Mouse (Mus musculus) T-helper 17 cell (primary cell): Measurements from ENCODE around the gene 2610021A01Rik.
"Not testable (repeated sequence)": the region's sequence is repeated elsewhere in the genome, so short reads cannot be mapped to it uniquely, and the experiment has no call there.

Source experiments
- in situ Hi-C, 2 experiments: fragments of 300-600 bp; cut with MboI, MseI; formaldehyde crosslinking; loops; 1 replicate in 1 of 2; 2 replicates in 1 of 2; pipeline ENCODE4 v1.15.1; 2025; ENCODE audit warnings: high pct_unique_total_duplicates in 2 of 2

2610021A01Rik gene

DNA sequence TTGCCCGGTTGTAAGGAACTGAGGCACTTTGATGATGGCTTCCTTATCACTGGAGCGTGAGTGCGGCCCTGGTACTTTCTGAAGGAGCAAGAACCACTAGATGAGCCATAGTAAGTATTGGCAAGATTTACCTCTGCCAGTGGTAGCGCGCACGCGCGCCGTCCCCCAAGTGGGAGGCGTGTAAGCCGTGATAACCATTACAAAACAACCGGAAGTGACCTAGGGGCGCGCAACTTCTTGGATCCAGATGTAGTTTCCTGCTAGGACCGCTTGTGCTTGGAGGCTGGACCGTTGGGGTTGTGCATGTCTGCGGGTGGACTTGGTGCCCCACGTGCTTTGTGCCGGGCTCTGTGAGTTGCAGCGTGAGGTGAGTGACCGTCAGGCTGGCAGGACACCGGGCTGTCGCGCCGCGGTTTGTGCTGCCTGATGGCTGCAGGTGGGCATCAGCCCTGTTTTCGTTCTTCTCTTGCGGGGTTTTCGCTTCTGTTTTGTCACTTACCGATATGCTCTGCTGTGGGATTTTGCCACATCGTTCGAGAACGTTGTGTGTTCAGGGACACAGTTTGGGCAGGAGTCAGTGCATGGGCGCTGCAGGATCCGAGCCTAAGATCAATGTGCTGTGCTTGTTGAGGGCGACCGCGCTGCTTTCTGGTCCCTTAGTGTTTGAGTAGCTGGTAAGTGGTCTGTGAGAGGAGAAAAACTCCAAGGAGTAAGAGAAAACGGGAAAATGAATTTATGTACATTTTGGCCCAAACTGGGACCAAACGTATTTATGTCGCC is at the start of gene 2610021A01Rik:
TSS of gene 2610021A01Rik (plus strand) at position 197 of the 780 bp plus-strand sequence.
- in situ Hi-C loops, result loop anchor here (10.0 kb wide), 2 partner anchors 104 to 906 kb away; partner anchors contain the start of genes AW146154 (in 1 of the 2), Gm20449 (in 1 of the 2) and Zfp141 (in 1 of the 2)

DNA sequence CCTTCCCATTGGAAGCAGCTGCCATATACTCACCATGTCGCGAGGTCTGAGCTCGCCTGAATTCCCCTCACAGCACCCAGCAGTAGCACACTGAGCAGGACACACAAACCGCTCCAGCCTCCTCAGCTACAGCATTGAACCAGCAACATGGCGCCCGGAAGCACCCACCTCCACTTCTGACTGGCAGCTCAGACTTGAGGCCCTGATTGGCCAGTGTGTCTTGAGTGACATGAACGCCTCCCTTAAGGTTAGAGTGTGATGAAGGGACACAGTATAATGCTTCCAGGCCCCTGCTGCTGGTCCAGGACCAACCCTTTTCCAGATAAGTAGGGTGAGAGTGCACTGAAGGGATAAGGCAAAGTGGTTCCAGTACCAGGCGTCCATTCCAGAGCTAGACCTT is 38.3 kb upstream of the 2610021A01Rik start:
- in situ Hi-C loops, result no loop called here

- in situ Hi-C loops, result loop anchor here in 1 of 2 experiments (10.0 kb wide), 1 partner anchor 171 kb away; no protein-coding TSS in a partner anchor
These were observed 25.5 kb upstream of the 2610021A01Rik start, which contains the start of gene Gm6871 for GRCm38 (mm10) chr7:41573562-41573961. Gene Gm6871, minus strand, starts transcription at chr7:41573662.

- in situ Hi-C loops, result loop anchor here in 1 of 2 experiments (10.0 kb wide), 1 partner anchor 167 kb away; no protein-coding TSS in a partner anchor
These were observed 21.1 kb upstream of the 2610021A01Rik start for GRCm38 (mm10) chr7:41577956-41578355.

DNA sequence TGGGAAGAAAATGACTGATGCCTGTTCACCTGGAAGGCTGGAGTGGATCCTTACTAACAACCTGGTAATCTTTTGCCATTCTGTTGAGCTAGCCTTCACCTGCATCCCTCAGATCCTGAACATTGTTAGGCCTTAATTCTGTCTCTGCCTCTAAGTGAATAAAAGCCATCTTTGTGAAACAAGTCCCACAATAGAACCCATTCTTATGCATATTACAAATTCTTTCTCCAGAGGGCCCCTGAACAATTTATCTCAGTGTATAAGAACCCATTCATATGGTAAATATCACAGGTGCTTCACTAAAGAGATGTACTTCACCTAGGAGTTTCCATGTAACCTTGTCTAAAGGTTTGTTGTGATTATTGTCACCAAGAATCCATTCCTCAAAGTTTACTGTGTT is 17.0 kb upstream of the 2610021A01Rik start:
- in situ Hi-C loops, result no loop called here

DNA sequence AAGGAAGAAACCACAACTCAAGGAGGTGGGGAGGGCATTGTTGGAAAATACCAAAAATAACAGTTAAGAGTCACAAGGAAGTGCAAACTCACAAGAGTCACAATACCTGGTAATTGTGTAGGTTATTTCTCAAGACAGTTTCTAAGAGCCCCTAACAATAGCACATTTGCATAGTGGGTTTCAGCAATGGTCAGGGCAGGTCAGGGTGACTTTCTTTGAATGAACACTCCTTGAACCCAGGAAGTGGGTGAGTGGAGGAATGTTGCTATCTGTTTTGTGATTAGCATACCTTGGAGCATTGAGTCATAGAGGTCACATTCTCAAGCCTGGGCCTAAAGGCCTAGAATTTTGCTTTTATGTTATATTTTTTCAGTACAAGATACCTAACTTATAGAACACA is 11.2 kb upstream of the 2610021A01Rik start:
- in situ Hi-C loops, result not testable (repeated sequence)

GRCm38 (mm10) chr7:41598615-41599014 is 415 bp upstream of the 2610021A01Rik start:
- in situ Hi-C loops, result loop anchor here (10.0 kb wide), 2 partner anchors 104 to 906 kb away; partner anchors contain the start of genes AW146154 (in 1 of the 2), Gm20449 (in 1 of the 2) and Zfp141 (in 1 of the 2)

DNA sequence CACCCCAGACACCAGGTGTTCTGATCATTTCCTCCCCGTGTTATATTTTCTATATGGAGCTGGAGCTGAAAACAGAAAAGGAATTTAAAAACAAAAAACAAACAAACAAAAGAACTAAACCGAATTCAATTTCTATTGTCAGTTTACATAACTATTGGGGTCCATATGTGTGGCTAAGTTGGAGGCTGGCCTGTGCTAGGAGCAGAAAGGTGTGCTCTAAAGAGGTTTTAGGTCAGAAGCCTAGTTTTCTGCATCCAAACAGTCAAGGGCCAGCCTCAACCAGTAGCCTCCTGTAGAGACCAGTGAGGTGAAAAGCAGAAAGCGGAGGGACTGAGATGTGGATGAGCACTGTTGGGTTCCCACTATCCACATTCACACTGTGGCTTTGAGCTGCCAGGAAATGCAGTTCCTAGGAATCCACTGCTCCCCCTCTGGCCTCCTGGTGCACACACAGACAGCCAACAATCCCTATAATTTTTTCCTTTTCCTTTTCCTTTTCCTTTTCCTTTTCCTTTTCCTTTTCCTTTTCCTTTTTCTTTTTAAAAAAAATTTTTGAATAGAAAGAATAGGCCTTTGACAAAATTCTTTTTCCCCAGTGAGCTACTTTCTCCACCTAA is 1.0 kb downstream of the 2610021A01Rik start:
- in situ Hi-C loops, result loop anchor here (10.0 kb wide), 2 partner anchors 105 to 905 kb away; partner anchors contain the start of genes AW146154 (in 1 of the 2), Gm20449 (in 1 of the 2) and Zfp141 (in 1 of the 2)

GRCm38 (mm10) chr7:41611654-41612053 is 12.6 kb downstream of the 2610021A01Rik start:
- in situ Hi-C loops, result no loop called here

DNA sequence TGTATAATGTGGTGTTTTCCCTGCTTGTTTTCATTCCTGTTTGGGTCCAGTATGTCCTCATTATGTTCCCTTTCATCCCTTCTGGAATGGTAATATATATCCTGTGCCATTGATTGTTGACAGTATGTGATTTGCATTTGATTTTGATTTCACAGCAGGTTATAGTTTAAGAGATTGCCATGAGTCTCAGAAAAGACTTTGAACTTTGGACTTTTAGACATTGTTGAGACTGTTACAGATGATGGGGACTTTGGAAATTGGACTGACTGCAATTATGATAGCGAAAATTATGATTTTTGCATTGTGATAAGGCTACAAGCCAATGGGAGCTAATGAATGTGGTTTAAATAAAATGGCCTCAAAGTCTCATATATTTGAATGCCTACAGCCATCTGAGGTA is 17.2 kb downstream of the 2610021A01Rik start:
- in situ Hi-C loops, result not testable (repeated sequence)

DNA sequence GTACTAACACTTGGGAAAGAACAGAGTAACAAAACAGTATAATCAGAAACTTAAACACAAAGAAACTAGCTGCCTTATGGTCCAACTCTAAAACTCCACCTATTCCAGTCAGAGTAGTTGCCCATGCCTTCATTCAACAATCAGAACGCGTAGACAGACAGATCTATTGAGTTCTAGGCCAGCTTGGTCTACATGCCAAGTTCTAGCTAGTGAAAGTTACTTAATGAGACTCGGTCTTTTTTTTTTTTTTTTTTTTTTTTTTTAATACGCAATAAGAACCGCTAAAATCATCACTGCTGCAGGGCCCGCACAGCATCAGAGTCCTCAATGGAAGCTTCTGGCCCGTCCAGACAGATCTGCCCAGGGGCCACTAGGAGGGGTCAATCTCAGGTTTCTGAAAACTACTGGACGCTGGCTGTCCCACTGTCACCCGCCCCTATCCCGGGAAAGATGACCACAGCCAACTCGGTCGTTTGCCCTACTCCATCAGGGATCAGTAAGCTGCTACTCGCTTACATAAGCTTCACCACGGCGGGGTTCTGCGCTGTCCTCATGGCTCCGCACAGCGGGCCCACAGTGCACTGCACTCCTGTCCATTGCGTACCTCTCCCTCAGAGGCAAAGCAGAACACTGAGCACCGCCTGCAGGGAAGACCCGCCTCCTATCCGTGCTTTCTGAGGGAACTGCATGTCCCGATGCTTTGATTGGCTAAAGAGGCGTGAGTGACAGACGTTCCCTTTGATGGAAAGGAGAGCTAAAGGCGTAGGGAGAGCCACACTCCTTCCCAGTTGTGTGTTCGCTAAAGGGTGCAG is 33.6 kb downstream of the 2610021A01Rik start, which contains the start of gene Zfp788:
TSS of gene Zfp788 (plus strand) at position 795 of the 812 bp plus-strand sequence.
- in situ Hi-C loops, result loop anchor here in 1 of 2 experiments (5.0 to 25.0 kb wide), 3 partner anchors 135 to 1930 kb away; partner anchors contain the start of genes AW146154, Gm20449 and Zfp658

DNA sequence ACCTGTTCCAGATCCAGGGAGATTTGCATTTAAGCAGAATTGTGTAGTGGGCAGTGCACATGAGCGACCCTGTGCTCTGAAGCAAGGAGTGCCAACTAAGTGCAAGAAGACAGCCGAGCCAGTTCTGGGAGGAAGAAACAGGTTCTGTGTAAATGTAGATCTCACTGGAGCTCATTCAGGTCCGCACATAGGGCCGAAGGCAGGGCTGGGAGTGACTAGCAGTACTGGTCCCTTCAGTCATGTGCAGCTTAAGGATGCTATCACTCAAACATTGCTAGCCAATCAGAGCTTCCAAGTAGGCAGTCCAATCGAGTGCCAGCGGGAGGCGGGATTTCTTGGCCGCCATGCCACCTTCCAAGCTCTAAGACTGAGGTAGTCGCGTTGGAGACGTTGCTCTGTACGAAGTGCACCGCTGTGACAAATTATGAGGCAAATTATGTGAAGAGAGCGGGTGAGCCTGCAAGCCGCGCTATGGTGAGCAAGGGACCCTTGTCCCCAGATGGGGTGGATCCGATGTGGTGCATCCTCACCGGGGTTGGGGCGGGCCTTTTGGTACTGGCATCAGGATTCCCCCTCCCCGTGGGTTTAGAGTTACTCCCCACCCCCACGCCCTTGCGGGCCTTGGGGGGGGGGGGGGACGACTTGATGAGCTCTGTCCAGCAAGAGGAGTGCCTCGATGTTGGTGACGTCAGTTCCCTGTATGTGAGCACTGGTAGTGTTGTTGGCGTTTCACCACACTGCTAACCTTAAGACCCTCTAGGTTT is 34.4 kb downstream of the 2610021A01Rik start:
- in situ Hi-C loops, result loop anchor here in 1 of 2 experiments (5.0 to 25.0 kb wide), 3 partner anchors 136 to 1929 kb away; partner anchors contain the start of genes AW146154, Gm20449 and Zfp658

DNA sequence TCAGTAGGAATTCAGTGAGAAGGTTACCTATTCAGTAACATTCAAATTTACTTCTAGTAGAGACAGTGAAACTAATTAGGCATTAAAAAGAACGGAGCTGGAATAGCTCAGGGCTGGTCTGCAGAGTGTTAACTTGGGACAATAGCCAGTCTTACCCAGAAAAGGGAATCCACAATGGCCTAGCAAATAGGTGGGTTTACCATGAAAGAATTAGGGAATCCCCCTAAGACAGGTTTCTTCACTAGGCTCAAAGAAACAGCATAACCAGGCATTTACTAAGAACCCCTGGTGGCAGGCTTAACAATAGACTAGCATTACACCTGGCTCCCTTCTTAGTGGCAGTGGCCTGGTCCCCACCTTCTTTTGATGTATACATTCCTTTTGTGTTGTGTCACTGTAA is 75.3 kb downstream of the 2610021A01Rik start:
- in situ Hi-C loops, result loop anchor here in 1 of 2 experiments (25.0 kb wide), 1 partner anchor 1613 kb away; no protein-coding TSS in a partner anchor
